Mouse (Mus musculus) stomach, postnatal 0 days (tissue): Measurements from ENCODE around the gene Aph1b.
"Not testable (repeated sequence)": the region's sequence is repeated elsewhere in the genome, so short reads cannot be mapped to it uniquely, and the experiment has no call there.

Experiments
- CTCF ChIP-seq: IDR thresholded peaks from 2 replicates; pipeline ENCODE4 v1.5.1; 2016; ENCODE audit warnings: antibody characterized with exemption, low read depth, mild to moderate bottlenecking, moderate library complexity
- EP300 ChIP-seq: optimal IDR thresholded peaks from 2 replicates; pipeline ENCODE3; 2016; ENCODE audit warnings: antibody characterized with exemption

DNA sequence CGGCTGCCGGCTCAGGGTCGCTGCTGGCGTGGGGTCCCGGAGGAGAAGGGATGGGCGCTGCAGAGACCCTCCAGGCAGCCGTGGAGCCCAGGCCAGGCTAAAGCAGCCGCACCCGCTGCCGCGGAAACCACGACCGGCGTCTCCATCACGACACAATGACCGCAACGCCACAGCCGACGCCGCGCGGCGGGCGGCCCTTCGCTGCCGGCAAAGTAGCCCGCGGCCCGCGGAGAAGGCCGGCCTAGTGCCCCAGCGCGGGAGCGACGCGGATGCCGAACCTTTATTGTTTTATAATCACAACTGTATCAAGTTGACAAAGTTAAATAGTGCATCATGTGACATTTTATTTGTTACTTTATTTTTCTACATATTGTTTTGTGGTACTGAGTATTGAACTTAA, 10.7 kb upstream of the Aph1b start:
- TF ChIP-seq CTCF, EP300: not testable (repeated sequence)
